ENCODE assay signal across 20 mouse cellular contexts in genomic region chr2:72751441-72751840, GRCm38 (mm10).
A peak's percentile ranks its signal among the peaks of the same experiment; 100 is the strongest.
DNase-seq lines count a peak whose midpoint lies in the region; ATAC-seq and TF ChIP-seq lines count a peak whose summit lies in the region.
"Had no signal": no experiment of that assay in that cellular context is flagged by ENCODE, and none has a peak within 500 bp of the region (broad histone marks: within the 10 kb centered on the region; RNA-seq: fewer than 3 reads in every experiment).

No protein-coding gene starts in this region.

- no peaks in the 10 kb centered on the region for H3K9me3 ChIP-seq in intestine, postnatal 0 days (ENCODE audit: control insufficient read depth)
- no peaks in the 10 kb centered on the region for H3K9me3 ChIP-seq in intestine, embryonic 15.5 days
- H3K9me3 ChIP-seq in heart, embryonic 15.5 days (replicated peaks) = no peaks in the 10 kb centered on the region
- H3K9me3 ChIP-seq in forebrain, embryonic 15.5 days = no peaks in the 10 kb centered on the region
- H3K9me3 ChIP-seq: embryonic facial prominence, embryonic 10.5 days; limb, embryonic 10.5 days; midbrain, embryonic 10.5 days had no signal

- no peak for TF ChIP-seq CTCF in intestine, postnatal 0 days (IDR thresholded peaks at IDR 0.05; ENCODE audit: low read depth)

- no peak overlapping the region for H3K9ac ChIP-seq in intestine, postnatal 0 days (ENCODE audit: low read depth, low read length)
- no peak overlapping the region for H3K9ac ChIP-seq in intestine, embryonic 15.5 days
- H3K9ac ChIP-seq in heart, embryonic 15.5 days = no peak overlapping the region
- no peak overlapping the region for H3K9ac ChIP-seq in forebrain, embryonic 15.5 days (replicated peaks)
- H3K9ac ChIP-seq: hindbrain, embryonic 14.5 days; liver, embryonic 14.5 days had no signal

- peak; percentile 62 for DNase-seq in gastrocnemius, adult 18-20 months (ENCODE audit: low spot score)
- DNase-seq in gastrocnemius, postnatal 36 days = no peak
- DNase-seq in adipocyte (ENCODE audit: low spot score) = peak; percentile 56
- DNase-seq in testis, postnatal 10 days (ENCODE audit: low spot score) = no peak
- DNase-seq: cerebellum, adult 9-10 months; retina, postnatal 1 day; right cerebral cortex, postnatal 4 days had no signal

- no peak for ATAC-seq in intestine, postnatal 0 days
- no peak for ATAC-seq in intestine, embryonic 15.5 days
- no peak for ATAC-seq in heart, embryonic 15.5 days (replicated peaks; ENCODE audit: insufficient number of reproducible peaks, insufficient read depth, low FRiP score, low read depth)
- no peak for ATAC-seq in forebrain, embryonic 15.5 days (replicated peaks)
- ATAC-seq: activated CD4-positive, CD25-positive, alpha-beta regulatory T cell, adult 4 months; forebrain, embryonic 14.5 days had no signal

- H3K4me3 ChIP-seq in intestine, postnatal 0 days (ENCODE audit: low read depth, low read length) = no peak overlapping the region
- H3K4me3 ChIP-seq in intestine, embryonic 15.5 days (replicated peaks) = no peak overlapping the region
- no peak overlapping the region for H3K4me3 ChIP-seq in heart, embryonic 15.5 days
- no peak overlapping the region for H3K4me3 ChIP-seq in forebrain, embryonic 15.5 days
- H3K4me3 ChIP-seq: embryonic facial prominence, embryonic 10.5 days; limb, embryonic 10.5 days; midbrain, embryonic 10.5 days had no signal

- H3K4me2 ChIP-seq in intestine, postnatal 0 days (replicated peaks; ENCODE audit: low read depth) = no peak overlapping the region
- H3K4me2 ChIP-seq in intestine, embryonic 15.5 days (replicated peaks) = no peak overlapping the region
- no peak overlapping the region for H3K4me2 ChIP-seq in heart, embryonic 15.5 days
- no peak overlapping the region for H3K4me2 ChIP-seq in forebrain, embryonic 15.5 days (replicated peaks)
- H3K4me2 ChIP-seq: hindbrain, embryonic 14.5 days had no signal

- WGBS in intestine, postnatal 0 days = 25% methylated on average over 1 of the region's 1 CpGs
- WGBS in intestine, embryonic 15.5 days = 36% methylated on average over 1 of the region's 1 CpGs
- 14% methylated on average over 1 of the region's 1 CpGs for WGBS in heart, embryonic 15.5 days
- 67% methylated on average over 1 of the region's 1 CpGs for WGBS in forebrain, embryonic 15.5 days

- no peaks in the 10 kb centered on the region; the same call in 1 of the 2 replicates for H3K36me3 ChIP-seq in intestine, postnatal 0 days (ENCODE audit: control insufficient read depth, insufficient read depth)
- H3K36me3 ChIP-seq in intestine, embryonic 15.5 days = no peaks in the 10 kb centered on the region
- no peaks in the 10 kb centered on the region for H3K36me3 ChIP-seq in heart, embryonic 15.5 days
- no peaks in the 10 kb centered on the region for H3K36me3 ChIP-seq in forebrain, embryonic 15.5 days
- H3K36me3 ChIP-seq: embryonic facial prominence, embryonic 10.5 days; G1E; limb, embryonic 10.5 days; midbrain, embryonic 10.5 days had no signal

- peaks cover 10% of the 10 kb centered on the region; the same call in 1 of the 2 replicates for H3K4me1 ChIP-seq in intestine, postnatal 0 days (replicated peaks; ENCODE audit: control insufficient read depth, insufficient read depth, low read length)
- H3K4me1 ChIP-seq in intestine, embryonic 15.5 days (replicated peaks) = peaks cover 4% of the 10 kb centered on the region; the same call in 1 of the 2 replicates
- H3K4me1 ChIP-seq in heart, embryonic 15.5 days (replicated peaks) = peaks cover 17% of the 10 kb centered on the region
- peaks cover 15% of the 10 kb centered on the region for H3K4me1 ChIP-seq in forebrain, embryonic 15.5 days
- H3K4me1 ChIP-seq: midbrain, embryonic 10.5 days had no signal

- intact Hi-C loops in gastrocnemius, postnatal 36 days (cut with DNase I) = no loop called here

- H3K27me3 ChIP-seq in intestine, postnatal 0 days (replicated peaks; ENCODE audit: control insufficient read depth, insufficient read depth, low read length) = no peaks in the 10 kb centered on the region
- no peaks in the 10 kb centered on the region for H3K27me3 ChIP-seq in intestine, embryonic 15.5 days (replicated peaks)
- no peaks in the 10 kb centered on the region for H3K27me3 ChIP-seq in heart, embryonic 15.5 days
- H3K27me3 ChIP-seq in forebrain, embryonic 15.5 days = no peaks in the 10 kb centered on the region

- peak overlapping the region; percentile 88 for H3K27ac ChIP-seq in intestine, postnatal 0 days (ENCODE audit: low read depth, low read length)
- H3K27ac ChIP-seq in intestine, embryonic 15.5 days = no peak overlapping the region
- peak overlapping the region; percentile 90 for H3K27ac ChIP-seq in heart, embryonic 15.5 days
- no peak overlapping the region for H3K27ac ChIP-seq in forebrain, embryonic 15.5 days (replicated peaks)
- H3K27ac ChIP-seq: embryonic facial prominence, embryonic 10.5 days; hindbrain, embryonic 14.5 days; limb, embryonic 10.5 days; liver, embryonic 14.5 days; macrophage; midbrain, embryonic 10.5 days had no signal

Comparison
In these comparisons a context has a peak if more than half of its experiments do, and no peak if none do; other contexts are left out.
1. DNase-seq: peak in gastrocnemius, adult 18-20 months (single experiment) and adipocyte (single experiment); none in gastrocnemius, postnatal 36 days (0 of 2) and testis, postnatal 10 days (single experiment).
2. H3K27ac ChIP-seq: peak in intestine, postnatal 0 days (single experiment) and heart, embryonic 15.5 days (single experiment); none in intestine, embryonic 15.5 days (single experiment) and forebrain, embryonic 15.5 days (single experiment).